Mouse (Mus musculus): ENCODE results near the gene Fam169b.

- TF ChIP-seq CTCF (IDR thresholded peaks at IDR 0.05; ENCODE audit: borderline replicate concordance, insufficient read depth, low read length), result no peak
- no peak for TF ChIP-seq POLR2A (IDR thresholded peaks at IDR 0.05; ENCODE audit: low read depth, low read length)
Observed at GRCm38 (mm10) chr7:68262612-68263200, 10.9 kb upstream of the Fam169b start.
